Mouse (Mus musculus): ENCODE measurements around the gene Lcp1. TPM values are rescaled to one million over a fixed set of nuclear protein-coding genes. Genes with fewer than 3 reads are reported as not detected.
"Not testable (repeated sequence)": the region's sequence is repeated elsewhere in the genome, so short reads cannot be mapped to it uniquely, and the experiment has no call there.

Gene Lcp1
- total and polyA plus RNA-seq, 2 experiments from 2014 or later, result 11.2 to 11.3 TPM

DNA sequence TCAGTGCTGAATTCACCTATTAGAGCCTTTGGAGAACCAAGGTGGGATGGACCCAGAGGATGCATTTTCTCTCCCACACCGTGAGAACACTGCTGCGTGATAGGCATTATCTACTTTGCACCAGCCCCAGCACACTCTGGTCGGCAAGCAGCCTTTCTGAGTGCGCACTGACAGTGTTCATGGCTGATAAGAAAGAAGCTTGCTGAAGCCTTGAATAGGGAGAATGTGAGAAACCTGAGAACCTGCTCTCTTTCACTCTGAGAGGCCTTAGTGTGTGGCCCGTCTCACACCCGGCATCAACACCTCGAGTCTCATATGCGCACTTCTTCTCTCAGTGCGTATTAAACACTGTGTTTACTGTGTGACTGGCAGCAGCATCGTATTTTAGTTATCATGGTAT, 7.6 kb downstream of the Lcp1 start:
- H3K27me3 ChIP-seq (ENCODE audit: control insufficient read depth, insufficient read depth, low read length), result no peaks in the 10 kb centered on the region
- H3K9me3 ChIP-seq (replicated peaks; ENCODE audit: control insufficient read depth, low read length), result no peaks in the 10 kb centered on the region
- TF ChIP-seq CTCF (IDR thresholded peaks at IDR 0.05; ENCODE audit: low read depth) (no peak), EP300 (IDR thresholded peaks at IDR 0.05; ENCODE audit: low read depth) (no peak)
- no peak overlapping the region for H3K4me3 ChIP-seq (ENCODE audit: low read depth, low read length)
- 33% methylated on average over 10 of the region's 10 CpGs for WGBS
- no peak for ATAC-seq (ENCODE audit: insufficient read depth, low read depth)
- DNase-seq (ENCODE audit: low spot score), result no peak
- no peaks in the 10 kb centered on the region for H3K36me3 ChIP-seq (replicated peaks; ENCODE audit: control insufficient read depth, insufficient read depth, low read length)
- H3K4me1 ChIP-seq (ENCODE audit: control insufficient read depth, insufficient read depth), result 0 out of 2 replicates have a peak, but pooled peaks cover 3% of the 10 kb centered on the region
- H3K9ac ChIP-seq (replicated peaks; ENCODE audit: low read depth, low read length), result no peak overlapping the region
- no peak overlapping the region for H3K27ac ChIP-seq (ENCODE audit: low read depth)
- no peak overlapping the region for H3K4me2 ChIP-seq (ENCODE audit: low read depth, low read length)

DNA sequence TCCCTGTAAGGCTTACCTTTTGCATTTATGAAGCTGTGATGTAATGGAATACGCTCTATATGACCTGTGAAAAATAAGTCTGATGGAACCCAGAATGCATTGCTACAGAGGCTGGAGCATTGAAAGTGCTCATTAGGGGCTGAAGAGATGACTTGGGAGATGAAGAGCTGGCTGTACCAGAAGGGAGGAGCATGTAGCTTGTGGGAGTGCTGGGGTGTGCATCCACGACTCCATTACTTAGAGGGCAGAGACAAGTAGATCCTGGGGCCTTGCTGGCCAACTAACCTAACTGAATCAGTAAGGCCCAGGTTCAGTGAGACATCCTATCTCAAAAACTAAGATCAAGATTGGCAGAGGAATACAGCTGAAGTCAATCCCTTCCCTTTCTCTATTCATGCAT, 8.3 kb downstream of the Lcp1 start:
- Histone ChIP-seq H3K9me3 (replicated peaks; ENCODE audit: control insufficient read depth, low read length) (no peaks in the 10 kb centered on the region), H3K4me1 (ENCODE audit: control insufficient read depth, insufficient read depth) (0 out of 2 replicates have a peak, but pooled peaks cover 3% of the 10 kb centered on the region), H3K4me2 (ENCODE audit: low read depth, low read length) (no peak overlapping the region), H3K27me3 (ENCODE audit: control insufficient read depth, insufficient read depth, low read length) (no peaks in the 10 kb centered on the region), H3K27ac (ENCODE audit: low read depth) (no peak overlapping the region), H3K9ac (replicated peaks; ENCODE audit: low read depth, low read length) (no peak overlapping the region), H3K4me3 (ENCODE audit: low read depth, low read length) (no peak overlapping the region), H3K36me3 (replicated peaks; ENCODE audit: control insufficient read depth, insufficient read depth, low read length) (no peaks in the 10 kb centered on the region)
- DNase-seq (ENCODE audit: low spot score) (no peak), ATAC-seq (ENCODE audit: insufficient read depth, low read depth) (no peak)
- TF ChIP-seq EP300 (IDR thresholded peaks at IDR 0.05; ENCODE audit: low read depth) (no peak), CTCF (IDR thresholded peaks at IDR 0.05; ENCODE audit: low read depth) (no peak)
- 84% methylated on average over 2 of the region's 2 CpGs for WGBS

DNA sequence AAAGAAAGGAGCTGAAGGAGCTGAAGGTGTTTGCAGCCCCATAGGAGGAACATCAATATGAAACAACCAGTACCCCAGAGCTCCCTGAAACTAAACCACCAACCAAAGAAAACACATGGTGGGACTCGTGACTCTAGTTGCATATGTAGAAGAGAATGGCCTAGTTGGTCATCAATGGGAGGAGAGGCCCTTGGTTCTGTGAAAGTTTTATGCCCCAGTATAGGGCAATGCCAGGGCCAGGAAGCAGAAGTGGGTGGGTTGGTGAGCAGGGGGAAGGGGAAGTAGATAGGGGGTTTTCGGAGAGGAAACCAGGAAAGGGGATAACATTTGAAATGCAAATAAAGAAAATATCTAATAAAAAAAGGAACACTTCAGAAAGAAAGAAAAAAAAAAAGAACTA, 16.8 kb downstream of the Lcp1 start:
- H3K4me1 ChIP-seq (ENCODE audit: control insufficient read depth, insufficient read depth); ATAC-seq (ENCODE audit: insufficient read depth, low read depth); DNase-seq (ENCODE audit: low spot score); H3K27ac ChIP-seq (ENCODE audit: low read depth); H3K4me3 ChIP-seq (ENCODE audit: low read depth, low read length); H3K36me3 ChIP-seq (replicated peaks; ENCODE audit: control insufficient read depth, insufficient read depth, low read length); H3K4me2 ChIP-seq (ENCODE audit: low read depth, low read length); H3K27me3 ChIP-seq (ENCODE audit: control insufficient read depth, insufficient read depth, low read length); H3K9ac ChIP-seq (replicated peaks; ENCODE audit: low read depth, low read length); H3K9me3 ChIP-seq (replicated peaks; ENCODE audit: control insufficient read depth, low read length): not testable (repeated sequence)
- WGBS, result 64% methylated on average over 2 of the region's 2 CpGs

DNA sequence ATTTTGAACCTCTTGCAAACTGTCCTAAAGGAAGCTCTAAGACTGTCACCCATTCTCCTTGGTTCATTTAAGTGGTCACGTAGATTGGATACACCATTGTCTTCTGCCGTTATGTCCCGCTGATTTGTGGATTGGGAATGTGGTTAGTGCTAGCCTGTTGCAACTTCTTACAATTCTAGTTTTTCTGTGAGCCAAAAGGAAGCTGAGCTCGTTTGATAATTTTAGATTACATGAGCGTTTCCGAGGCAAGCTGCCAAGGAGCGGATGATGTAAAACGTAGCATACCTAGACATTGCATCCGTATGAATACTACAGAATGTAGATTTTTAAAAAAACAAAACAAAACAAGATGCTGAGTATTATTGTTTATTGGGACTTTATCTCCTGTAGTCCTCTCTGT, 17.3 kb downstream of the Lcp1 start:
- Histone ChIP-seq H3K9me3 (replicated peaks; ENCODE audit: control insufficient read depth, low read length) (no peaks in the 10 kb centered on the region), H3K27me3 (ENCODE audit: control insufficient read depth, insufficient read depth, low read length) (no peaks in the 10 kb centered on the region), H3K27ac (ENCODE audit: low read depth) (no peak overlapping the region), H3K36me3 (replicated peaks; ENCODE audit: control insufficient read depth, insufficient read depth, low read length) (no peaks in the 10 kb centered on the region), H3K4me1 (ENCODE audit: control insufficient read depth, insufficient read depth) (no peaks in the 10 kb centered on the region), H3K9ac (replicated peaks; ENCODE audit: low read depth, low read length) (no peak overlapping the region), H3K4me3 (ENCODE audit: low read depth, low read length) (no peak overlapping the region), H3K4me2 (ENCODE audit: low read depth, low read length) (no peak overlapping the region)
- no peak for DNase-seq (ENCODE audit: low spot score)
- 34% methylated on average over 9 of the region's 9 CpGs for WGBS
- ATAC-seq (ENCODE audit: insufficient read depth, low read depth), result no peak
- TF ChIP-seq CTCF (IDR thresholded peaks at IDR 0.05; ENCODE audit: low read depth) (no peak), EP300 (IDR thresholded peaks at IDR 0.05; ENCODE audit: low read depth) (no peak)

DNA sequence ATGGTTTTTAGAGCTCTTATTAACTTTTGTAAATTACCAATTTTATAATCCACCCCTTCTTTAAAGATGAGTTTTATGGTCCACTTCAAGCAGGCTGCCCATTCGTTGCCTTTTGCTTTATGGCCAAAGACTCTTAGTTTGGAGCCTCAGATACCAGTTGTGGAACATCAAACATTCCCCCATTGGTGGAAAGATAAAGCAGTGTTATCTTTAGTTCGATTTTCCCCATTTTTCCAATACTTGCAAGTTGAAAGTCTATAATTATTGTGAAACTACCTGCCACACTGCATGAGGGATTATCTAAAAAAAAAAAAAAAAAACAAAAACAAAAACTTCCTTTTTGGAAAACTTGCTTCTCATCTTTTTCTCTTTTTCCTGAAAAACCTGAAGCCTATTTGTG, 19.8 kb downstream of the Lcp1 start:
- H3K27ac ChIP-seq (ENCODE audit: low read depth), result no peak overlapping the region

DNA sequence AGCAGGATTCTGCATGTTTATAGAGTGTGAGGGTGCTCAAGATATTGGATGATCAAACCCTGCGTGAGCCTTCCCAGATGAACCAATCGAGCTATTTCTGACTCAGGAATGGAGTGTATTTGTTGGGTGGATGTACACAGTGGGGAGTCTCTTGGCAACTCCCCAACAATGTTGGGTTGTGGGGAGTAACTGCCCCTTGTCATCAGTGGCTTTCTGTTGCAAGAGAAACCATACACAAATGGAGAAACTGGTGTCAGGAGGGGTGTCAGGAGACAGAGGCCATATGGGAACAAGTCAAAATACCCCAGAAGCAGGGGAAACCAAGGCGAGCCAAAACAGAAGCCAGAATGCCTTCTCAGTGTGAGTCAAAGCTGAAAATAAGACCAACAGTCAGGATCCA, 20.2 kb downstream of the Lcp1 start:
- WGBS, result 48% methylated on average over 3 of the region's 3 CpGs
- Histone ChIP-seq H3K9me3 (replicated peaks; ENCODE audit: control insufficient read depth, low read length) (no peaks in the 10 kb centered on the region), H3K27me3 (ENCODE audit: control insufficient read depth, insufficient read depth, low read length) (no peaks in the 10 kb centered on the region), H3K4me2 (ENCODE audit: low read depth, low read length) (no peak overlapping the region), H3K4me1 (ENCODE audit: control insufficient read depth, insufficient read depth) (no peaks in the 10 kb centered on the region), H3K4me3 (ENCODE audit: low read depth, low read length) (no peak overlapping the region), H3K27ac (ENCODE audit: low read depth) (no peak overlapping the region), H3K36me3 (replicated peaks; ENCODE audit: control insufficient read depth, insufficient read depth, low read length) (no peaks in the 10 kb centered on the region), H3K9ac (replicated peaks; ENCODE audit: low read depth, low read length) (no peak overlapping the region)
- no peak for DNase-seq (ENCODE audit: low spot score)
- no peak for TF ChIP-seq EP300 (IDR thresholded peaks at IDR 0.05; ENCODE audit: low read depth)
- no peak for TF ChIP-seq CTCF (IDR thresholded peaks at IDR 0.05; ENCODE audit: low read depth)
- ATAC-seq (ENCODE audit: insufficient read depth, low read depth), result no peak

More for the DNA sequence above, 19.8 kb downstream of the Lcp1 start:
- no peak for ATAC-seq (ENCODE audit: insufficient read depth, low read depth)
- no peak overlapping the region for H3K4me3 ChIP-seq (ENCODE audit: low read depth, low read length)
- no peak for TF ChIP-seq CTCF (IDR thresholded peaks at IDR 0.05; ENCODE audit: low read depth)
- 52% methylated on average over 2 of the region's 2 CpGs for WGBS
- H3K9me3 ChIP-seq (replicated peaks; ENCODE audit: control insufficient read depth, low read length), result no peaks in the 10 kb centered on the region
- no peak for DNase-seq (ENCODE audit: low spot score)
- no peak overlapping the region for H3K4me2 ChIP-seq (ENCODE audit: low read depth, low read length)
- H3K4me1 ChIP-seq (ENCODE audit: control insufficient read depth, insufficient read depth), result no peaks in the 10 kb centered on the region
- H3K27me3 ChIP-seq (ENCODE audit: control insufficient read depth, insufficient read depth, low read length), result no peaks in the 10 kb centered on the region
- no peaks in the 10 kb centered on the region for H3K36me3 ChIP-seq (replicated peaks; ENCODE audit: control insufficient read depth, insufficient read depth, low read length)
- no peak overlapping the region for H3K9ac ChIP-seq (replicated peaks; ENCODE audit: low read depth, low read length)

Data from heart, postnatal 0 days (tissue).